Mouse (Mus musculus) hindbrain, embryonic 16.5 days (tissue): ENCODE measurements at regions not wholly inside any gene's neighbourhood (a gene's known extent, or its start where the extent isn't known, plus 50 kb on each side); places are given as distances from the start of the nearest gene placed in this dataset.

Experiments
- ATAC-seq: fragments of 200-750 bp; cut with Nextera tagmentation; 2 replicates; pipeline ENCODE4 v1.8.0; 2017; ENCODE audit warnings: moderate TSS enrichment, moderate library complexity
- H3K27ac ChIP-seq: fragments of 300-500 bp; sonication (generic); 2 replicates; pipeline ENCODE4 v1.5.1; 2014; ENCODE audit warnings: low read depth, mild to moderate bottlenecking, control low read depth, low read length, moderate library complexity
- H3K27me3 ChIP-seq: fragments of 300-500 bp; sonication (generic); replicated peaks from 2 replicates; pipeline ENCODE4 v1.6.1; 2014; ENCODE audit warnings: low read length; ENCODE audit not compliant: control insufficient read depth, insufficient read depth
- H3K36me3 ChIP-seq: fragments of 300-500 bp; sonication (generic); 2 replicates; pipeline ENCODE4 v1.6.1; 2014; ENCODE audit warnings: mild to moderate bottlenecking, low read length, moderate library complexity, mixed read lengths; ENCODE audit not compliant: control insufficient read depth, insufficient read depth
- H3K4me1 ChIP-seq: fragments of 300-500 bp; sonication (generic); 2 replicates; pipeline ENCODE4 v1.6.1; 2014; ENCODE audit warnings: low read depth, low read length; ENCODE audit not compliant: control insufficient read depth, insufficient read depth
- H3K4me2 ChIP-seq: fragments of 300-500 bp; sonication (generic); 2 replicates; pipeline ENCODE4 v1.6.1; 2014; ENCODE audit warnings: mild to moderate bottlenecking, low read length, control low read depth, moderate library complexity
- H3K4me3 ChIP-seq: fragments of 300-500 bp; sonication (generic); 2 replicates; pipeline ENCODE4 v1.5.1; 2014; ENCODE audit warnings: mild to moderate bottlenecking, low read length, control low read depth, moderate library complexity
- H3K9ac ChIP-seq: fragments of 300-500 bp; sonication (generic); 2 replicates; pipeline ENCODE4 v1.6.1; 2014; ENCODE audit warnings: low read depth, mild to moderate bottlenecking, control low read depth, low read length, moderate library complexity
- H3K9me3 ChIP-seq: fragments of 300-500 bp; sonication (generic); 2 replicates; pipeline ENCODE4 v1.6.1; 2014; ENCODE audit warnings: mild to moderate bottlenecking, low read length, moderate library complexity; ENCODE audit not compliant: control insufficient read depth
- WGBS: fragments of 180-500 bp; shearing (Covaris S2); extraction: QIAGEN DNeasy Blood & Tissue Kit; methylation state at CpG from one replicate; pipeline ENCODE4 v1.1.7; 2014; 5-methylcytosine and 5-hydroxymethylcytosine counted together

DNA sequence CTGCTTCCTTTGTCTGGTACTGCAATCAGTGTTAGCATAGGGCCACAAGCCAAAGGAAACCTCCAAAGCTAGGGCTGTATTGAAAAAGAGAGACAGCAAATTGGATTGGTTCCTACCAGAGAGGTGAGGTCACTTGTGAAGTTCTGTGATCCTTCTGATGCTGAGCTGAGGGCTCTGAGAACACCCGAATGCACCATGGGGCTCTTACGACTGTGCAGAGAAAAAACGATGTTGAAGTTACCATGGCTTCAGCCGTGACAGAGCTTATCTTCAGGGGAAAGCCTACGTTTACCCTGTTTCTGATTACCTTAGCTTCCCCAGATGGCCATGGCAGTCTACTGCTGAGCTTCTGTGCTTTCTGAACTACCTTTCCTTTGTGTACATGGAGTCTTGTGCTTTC is 53.9 kb upstream of the Fmo9 start:
- 78% methylated on average over 5 of the region's 5 CpGs for WGBS
- Histone ChIP-seq H3K27ac (no peak overlapping the region), H3K4me1 (no peaks in the 10 kb centered on the region), H3K9ac (no peak overlapping the region), H3K27me3 (no peaks in the 10 kb centered on the region), H3K4me2 (no peak overlapping the region), H3K9me3 (no peaks in the 10 kb centered on the region), H3K36me3 (no peaks in the 10 kb centered on the region), H3K4me3 (no peak overlapping the region)
- no peak for ATAC-seq

DNA sequence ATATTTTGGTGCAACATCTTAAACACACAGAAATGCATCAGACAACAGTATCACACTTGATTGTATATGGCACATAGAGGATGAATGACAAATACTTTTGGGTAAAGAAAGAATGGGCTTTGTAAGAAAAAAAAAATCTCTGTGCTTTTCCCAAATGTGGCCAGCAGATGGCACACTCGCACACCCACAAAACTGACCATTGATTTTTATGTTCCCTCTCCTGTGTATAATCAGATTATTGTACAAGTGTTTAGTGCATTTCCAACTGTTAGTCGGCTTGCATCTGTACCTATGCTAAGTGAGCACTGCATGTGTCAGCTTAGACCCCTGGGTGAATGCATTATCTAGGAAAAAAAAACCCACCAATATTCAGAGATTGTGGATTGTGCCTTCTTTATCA is 56.4 kb upstream of the Fmo9 start:
- Histone ChIP-seq H3K27ac (no peak overlapping the region), H3K4me3 (no peak overlapping the region), H3K9me3 (no peaks in the 10 kb centered on the region), H3K9ac (no peak overlapping the region), H3K36me3 (no peaks in the 10 kb centered on the region), H3K4me1 (no peaks in the 10 kb centered on the region), H3K4me2 (no peak overlapping the region), H3K27me3 (no peaks in the 10 kb centered on the region)
- no peak for ATAC-seq
- WGBS, result 0% methylated on average over 2 of the region's 2 CpGs

DNA sequence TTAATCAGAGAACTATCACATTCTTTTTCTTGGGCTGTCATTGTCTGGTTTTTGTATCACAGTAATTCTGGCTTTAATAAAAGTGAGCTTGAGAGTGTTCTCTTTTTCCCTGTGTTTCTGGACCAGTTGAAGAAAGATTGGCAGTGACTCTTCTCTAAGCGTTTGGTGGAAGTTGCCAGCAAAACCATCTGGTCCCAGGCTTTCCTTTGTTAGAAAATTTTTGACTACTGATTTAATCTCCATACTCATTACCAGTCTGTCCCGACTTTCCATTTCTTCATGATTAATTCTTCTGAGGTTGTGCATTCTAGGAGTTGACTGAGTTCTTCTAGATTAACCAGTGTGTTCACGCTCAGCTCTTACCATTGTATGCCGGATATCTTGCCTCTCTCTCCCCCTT is 68.6 kb upstream of the Fmo9 start:
- Histone ChIP-seq H3K27ac (no peak overlapping the region), H3K36me3 (no peaks in the 10 kb centered on the region), H3K4me3 (no peak overlapping the region), H3K27me3 (no peaks in the 10 kb centered on the region), H3K4me1 (no peaks in the 10 kb centered on the region), H3K9me3 (no peaks in the 10 kb centered on the region), H3K9ac (no peak overlapping the region), H3K4me2 (no peak overlapping the region)
- WGBS, result 62% methylated on average over 4 of the region's 4 CpGs
- ATAC-seq, result no peak

DNA sequence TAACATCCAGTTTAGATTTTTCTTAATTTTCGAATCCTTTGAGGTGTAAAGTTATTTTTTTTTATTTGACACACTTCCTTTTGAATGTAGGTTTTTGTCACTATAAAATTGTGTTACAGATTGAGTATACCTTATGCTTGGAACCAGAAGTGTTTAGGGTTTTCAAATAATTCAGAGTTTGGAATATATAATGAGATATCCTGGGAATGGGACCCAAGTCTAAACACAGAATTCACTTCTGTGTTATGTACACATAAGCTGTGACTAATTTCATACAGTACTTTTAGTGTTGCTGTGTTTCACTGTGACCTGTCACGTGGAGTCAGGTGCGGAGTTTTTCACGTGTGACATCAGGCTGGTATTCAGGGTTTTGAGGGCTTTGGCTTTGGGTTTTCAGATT is 69.1 kb upstream of the Fmo9 start:
- H3K36me3 ChIP-seq, result no peaks in the 10 kb centered on the region
- no peaks in the 10 kb centered on the region for H3K27me3 ChIP-seq
- H3K27ac ChIP-seq, result no peak overlapping the region
- H3K9ac ChIP-seq, result no peak overlapping the region
- WGBS, result 86% methylated on average over 4 of the region's 4 CpGs
- H3K9me3 ChIP-seq, result no peaks in the 10 kb centered on the region
- H3K4me2 ChIP-seq, result no peak overlapping the region
- ATAC-seq, result no peak
- no peaks in the 10 kb centered on the region for H3K4me1 ChIP-seq
- no peak overlapping the region for H3K4me3 ChIP-seq

- Histone ChIP-seq H3K4me3 (no peak overlapping the region), H3K9me3 (no peaks in the 10 kb centered on the region), H3K4me1 (no peaks in the 10 kb centered on the region), H3K27me3 (no peaks in the 10 kb centered on the region), H3K27ac (no peak overlapping the region), H3K9ac (no peak overlapping the region), H3K4me2 (no peak overlapping the region), H3K36me3 (no peaks in the 10 kb centered on the region)
- 96% methylated on average over 3 of the region's 3 CpGs for WGBS
- no peak for ATAC-seq
Measured at GRCm38 (mm10) chr1:166751436-166751835, 69.8 kb upstream of the Fmo9 start.

DNA sequence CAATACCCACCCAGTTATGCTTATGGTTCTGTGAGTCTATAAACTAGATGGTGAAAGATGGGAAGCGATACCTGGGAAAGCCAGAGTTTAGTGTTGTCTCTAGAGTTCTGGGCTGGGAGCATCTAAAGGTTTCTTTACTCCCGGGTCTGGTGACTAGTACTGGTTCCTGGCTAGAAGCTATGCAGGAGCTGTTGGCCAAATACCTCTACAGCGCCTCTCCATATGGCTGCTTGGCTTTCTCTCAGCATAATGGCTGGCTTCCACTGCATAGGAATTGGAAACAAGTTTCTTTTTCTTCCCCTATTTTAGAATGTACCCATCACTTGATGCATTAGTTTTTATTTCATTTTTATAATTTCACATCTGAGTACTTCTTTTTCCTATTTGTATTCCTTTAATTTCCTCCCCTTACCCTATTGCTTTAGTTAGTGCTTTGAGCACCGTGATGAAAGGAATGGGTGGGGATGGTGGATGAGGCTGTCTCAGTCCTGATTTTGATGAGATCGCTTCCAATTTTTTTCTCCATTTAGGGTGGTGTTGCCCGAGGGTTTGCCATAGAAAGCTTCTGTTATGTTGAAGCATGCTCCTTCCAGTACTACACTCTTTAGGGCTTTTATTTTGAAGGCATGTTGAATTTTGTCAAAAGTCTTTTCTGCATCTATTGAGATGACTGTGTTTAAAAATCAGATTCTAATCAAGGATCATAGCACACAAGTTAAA is 71.5 kb upstream of the Fmo9 start:
- Histone ChIP-seq H3K27me3 (no peaks in the 10 kb centered on the region), H3K9me3 (no peaks in the 10 kb centered on the region), H3K27ac (no peak overlapping the region), H3K9ac (no peak overlapping the region), H3K36me3 (no peaks in the 10 kb centered on the region), H3K4me2 (no peak overlapping the region), H3K4me1 (no peaks in the 10 kb centered on the region), H3K4me3 (no peak overlapping the region)
- no peak for ATAC-seq
- WGBS, result 86% methylated on average over 6 of the region's 6 CpGs

DNA sequence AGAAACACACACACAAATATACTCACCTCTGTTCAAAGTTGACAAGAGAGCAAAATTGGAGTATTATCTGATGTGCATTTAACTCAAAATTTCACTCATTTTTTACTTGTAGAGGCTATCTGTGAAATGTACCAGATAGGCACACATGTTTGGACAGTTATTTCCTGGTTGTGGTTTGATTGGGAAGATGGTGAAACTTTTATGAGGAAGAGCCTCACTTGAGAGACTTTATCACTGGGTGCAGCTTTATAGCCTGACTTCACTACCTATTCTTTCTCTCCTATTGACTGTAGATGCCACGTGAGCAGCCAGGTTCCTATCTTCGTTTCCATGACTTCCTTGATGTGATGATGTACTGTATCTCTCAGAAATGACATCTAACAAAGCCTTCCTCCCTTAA is 77.3 kb upstream of the Fmo9 start:
- Histone ChIP-seq H3K4me3 (no peak overlapping the region), H3K4me2 (no peak overlapping the region), H3K9me3 (no peaks in the 10 kb centered on the region), H3K27ac (no peak overlapping the region), H3K27me3 (no peaks in the 10 kb centered on the region), H3K4me1 (no peaks in the 10 kb centered on the region), H3K36me3 (no peaks in the 10 kb centered on the region), H3K9ac (no peak overlapping the region)
- 84% methylated on average over 2 of the region's 2 CpGs for WGBS
- no peak for ATAC-seq

GRCm38 (mm10) chr1:166773114-166773513 is 91.5 kb upstream of the Fmo9 start:
- 72% methylated on average over 1 of the region's 1 CpGs for whole genome bisulfite sequencing
- Histone ChIP-seq H3K4me3 (no peak overlapping the region), H3K4me1 (no peaks in the 10 kb centered on the region), H3K9ac (no peak overlapping the region), H3K4me2 (no peak overlapping the region), H3K27me3 (no peaks in the 10 kb centered on the region), H3K36me3 (no peaks in the 10 kb centered on the region), H3K27ac (no peak overlapping the region), H3K9me3 (no peaks in the 10 kb centered on the region)
- no peak for ATAC-seq

DNA sequence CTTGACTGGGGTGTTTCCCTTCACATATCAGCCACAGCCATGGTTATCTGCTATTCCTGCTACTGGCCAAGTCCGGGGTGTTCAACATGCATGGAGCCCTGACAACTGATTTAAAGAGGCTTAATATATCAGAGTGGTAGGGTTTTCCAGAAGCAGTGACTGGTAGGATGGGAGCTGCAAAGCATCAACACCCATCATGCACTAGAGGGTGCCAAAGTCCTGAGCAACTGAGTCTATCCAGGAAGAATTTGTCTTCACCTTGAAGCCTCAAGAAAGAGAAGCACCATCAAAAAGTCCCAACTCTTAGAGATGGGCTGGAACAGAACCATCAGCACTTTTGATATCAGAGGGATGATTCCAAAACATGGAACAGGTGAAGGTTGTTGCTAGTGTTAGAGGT is 100.5 kb upstream of the Fmo9 start:
- peak; percentile 69 for ATAC-seq
- no peak overlapping the region for H3K4me3 ChIP-seq
- no peaks in the 10 kb centered on the region for H3K36me3 ChIP-seq
- H3K9me3 ChIP-seq, result no peaks in the 10 kb centered on the region
- no peaks in the 10 kb centered on the region for H3K27me3 ChIP-seq
- H3K4me2 ChIP-seq, result no peak overlapping the region
- H3K9ac ChIP-seq, result no peak overlapping the region
- H3K27ac ChIP-seq, result no peak overlapping the region
- whole genome bisulfite sequencing, result 58% methylated on average over 1 of the region's 1 CpGs
- H3K4me1 ChIP-seq, result no peaks in the 10 kb centered on the region

GRCm38 (mm10) chr1:166787945-166788344 is 106.3 kb upstream of the Fmo9 start:
- Histone ChIP-seq H3K9me3 (no peaks in the 10 kb centered on the region), H3K27ac (no peak overlapping the region), H3K4me1 (no peaks in the 10 kb centered on the region), H3K36me3 (no peaks in the 10 kb centered on the region), H3K4me3 (no peak overlapping the region), H3K9ac (no peak overlapping the region), H3K4me2 (no peak overlapping the region), H3K27me3 (no peaks in the 10 kb centered on the region)
- ATAC-seq, result no peak
- 81% methylated on average over 1 of the region's 1 CpGs for WGBS
